Mouse (Mus musculus): ENCODE measurements around the gene Wnt1.
"Not testable (repeated sequence)": the region's sequence is repeated elsewhere in the genome, so short reads cannot be mapped to it uniquely, and the experiment has no call there.

Gene Wnt1

DNA sequence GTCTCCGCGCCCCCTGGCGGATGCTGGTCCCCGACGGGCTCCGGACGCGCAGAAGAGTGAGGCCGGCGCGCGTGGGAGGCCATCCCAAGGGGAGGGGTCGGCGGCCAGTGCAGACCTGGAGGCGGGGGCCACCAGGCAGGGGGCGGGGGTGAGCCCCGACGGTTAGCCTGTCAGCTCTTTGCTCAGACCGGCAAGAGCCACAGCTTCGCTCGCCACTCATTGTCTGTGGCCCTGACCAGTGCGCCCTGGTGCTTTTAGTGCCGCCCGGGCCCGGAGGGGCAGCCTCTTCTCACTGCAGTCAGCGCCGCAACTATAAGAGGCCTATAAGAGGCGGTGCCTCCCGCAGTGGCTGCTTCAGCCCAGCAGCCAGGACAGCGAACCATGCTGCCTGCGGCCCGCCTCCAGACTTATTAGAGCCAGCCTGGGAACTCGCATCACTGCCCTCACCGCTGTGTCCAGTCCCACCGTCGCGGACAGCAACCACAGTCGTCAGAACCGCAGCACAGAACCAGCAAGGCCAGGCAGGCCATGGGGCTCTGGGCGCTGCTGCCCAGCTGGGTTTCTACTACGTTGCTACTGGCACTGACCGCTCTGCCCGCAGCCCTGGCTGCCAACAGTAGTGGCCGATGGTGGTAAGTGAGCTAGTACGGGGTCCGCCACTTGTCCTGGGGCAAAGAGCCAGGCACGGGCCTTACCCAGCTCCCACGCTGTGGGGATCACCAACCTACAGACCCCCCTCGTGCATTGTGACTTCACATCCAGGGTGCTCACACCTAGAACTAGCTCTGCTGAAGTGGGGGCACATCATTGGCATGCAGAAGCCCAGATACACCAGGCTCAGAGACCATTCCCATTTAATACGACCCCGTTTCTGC, at the start of gene Wnt1:
Gene Wnt1 (plus strand): TSS at position 197 of the 875 bp plus-strand sequence.
- no peak for DNase-seq (ENCODE audit: extremely low read depth, low read depth)

DNA sequence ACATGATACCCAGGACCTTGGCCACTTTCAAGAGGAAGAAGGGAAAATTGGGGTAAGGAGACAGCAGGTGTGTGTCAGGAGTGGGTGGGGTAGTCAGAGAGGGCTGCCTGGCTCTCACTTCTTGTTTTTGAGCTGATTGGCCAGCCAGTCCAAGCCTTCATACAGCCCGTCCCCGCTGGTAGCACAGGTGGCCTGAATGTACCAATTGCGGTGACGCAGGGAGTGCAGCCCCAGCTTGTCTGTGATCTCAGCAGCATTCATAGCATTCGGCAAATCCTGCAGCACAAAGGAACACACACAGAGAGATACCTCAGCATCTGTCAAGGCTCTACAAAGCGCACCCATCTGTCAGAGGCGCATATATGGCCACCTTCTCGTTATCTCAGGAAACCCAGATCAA, 49.4 kb upstream of the Wnt1 start:
- DNase-seq (ENCODE audit: extremely low read depth, low read depth) = no peak

DNA sequence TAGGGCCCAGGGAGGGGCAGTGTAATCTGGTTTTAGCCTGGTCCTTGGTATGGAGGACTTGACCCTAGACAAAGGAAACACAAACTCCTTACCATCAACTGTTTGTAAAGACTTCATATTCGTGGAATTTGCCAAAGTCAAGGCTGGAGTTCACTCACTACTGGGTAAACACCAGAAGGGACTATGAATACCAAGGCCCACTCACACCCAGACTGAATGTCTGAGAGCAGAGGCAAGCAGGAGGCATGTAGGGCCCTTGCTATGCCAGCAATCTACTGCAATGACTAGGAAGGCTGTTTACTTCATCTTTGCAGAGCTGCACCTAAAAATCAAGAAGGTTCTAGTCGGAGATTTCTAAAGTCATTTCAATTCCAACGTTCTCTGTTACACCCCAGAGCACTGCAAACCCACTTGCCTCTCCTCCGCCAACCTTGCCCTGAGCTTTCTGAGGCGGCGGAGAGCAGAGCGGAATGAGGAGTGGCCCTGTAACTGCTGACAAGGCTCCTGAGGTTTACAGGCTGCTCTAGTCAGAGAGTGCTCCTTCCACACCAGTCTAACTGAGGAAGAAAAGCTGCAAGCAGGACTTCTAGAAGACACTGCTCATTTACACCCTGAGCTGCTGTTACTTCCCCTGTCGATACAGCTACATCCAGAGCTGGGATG, 46.8 kb upstream of the Wnt1 start:
- no peak for DNase-seq (ENCODE audit: extremely low read depth, low read depth)

GRCm38 (mm10) chr15:98743863-98744262, 45.8 kb upstream of the Wnt1 start:
- not testable (repeated sequence) for DNase-seq (ENCODE audit: extremely low read depth, low read depth)

DNA sequence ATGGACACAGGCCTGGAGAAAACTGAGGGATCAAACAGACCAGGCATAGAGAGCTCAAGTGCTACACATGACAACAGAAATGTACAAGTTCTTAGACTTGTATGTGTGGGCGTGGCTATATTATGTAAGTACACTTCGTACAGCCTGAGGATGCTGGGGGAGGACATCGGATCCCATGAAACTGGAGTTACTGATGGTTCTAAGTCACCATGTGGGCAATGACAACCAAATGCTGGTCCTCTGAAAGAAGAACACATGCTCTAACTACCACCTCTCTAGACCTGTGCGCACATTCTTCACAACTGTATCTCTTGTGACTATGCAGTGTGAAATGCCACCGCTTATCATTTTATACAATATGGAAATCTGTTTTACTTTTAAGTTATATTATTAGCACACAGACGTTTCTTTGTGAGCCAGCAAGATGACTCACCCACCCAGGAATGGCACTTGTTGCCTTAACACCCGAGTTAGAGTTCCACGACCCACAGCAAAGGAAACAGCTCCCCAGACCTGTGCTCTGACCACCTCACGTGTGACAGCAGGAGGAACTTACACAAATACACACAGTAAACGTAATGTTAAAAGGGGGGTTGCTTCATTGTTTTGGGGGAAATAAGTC, 43.2 kb upstream of the Wnt1 start:
- no peak for DNase-seq (ENCODE audit: extremely low read depth, low read depth)

- DNase-seq (ENCODE audit: extremely low read depth, low read depth) = no peak
Observed at GRCm38 (mm10) chr15:98747296-98747695, 42.4 kb upstream of the Wnt1 start.

DNA sequence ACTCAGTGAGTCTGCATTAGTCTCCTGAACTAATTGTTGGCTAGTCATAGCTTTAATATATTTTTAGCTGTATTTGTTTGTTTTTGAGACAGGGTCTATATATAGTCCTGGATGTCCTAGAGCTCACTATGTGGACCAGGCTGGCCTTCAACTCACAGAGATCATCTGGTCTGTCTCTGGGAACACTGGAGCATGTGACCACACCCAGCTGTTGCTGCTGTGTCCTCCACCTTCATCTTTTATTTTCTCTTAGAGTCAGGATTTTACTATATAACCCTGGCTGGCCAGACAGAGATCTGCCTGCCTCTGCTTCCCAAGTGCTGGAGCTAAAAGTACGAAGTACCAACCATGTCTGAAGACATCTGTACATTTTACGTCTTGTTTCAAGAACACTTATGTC, 40.6 kb upstream of the Wnt1 start:
- no peak for DNase-seq (ENCODE audit: extremely low read depth, low read depth)

- no peak for DNase-seq (ENCODE audit: extremely low read depth, low read depth)
Observed at GRCm38 (mm10) chr15:98753021-98753423, 36.6 kb upstream of the Wnt1 start.

GRCm38 (mm10) chr15:98754125-98754524, 35.5 kb upstream of the Wnt1 start:
- DNase-seq (ENCODE audit: extremely low read depth, low read depth) = no peak

DNA sequence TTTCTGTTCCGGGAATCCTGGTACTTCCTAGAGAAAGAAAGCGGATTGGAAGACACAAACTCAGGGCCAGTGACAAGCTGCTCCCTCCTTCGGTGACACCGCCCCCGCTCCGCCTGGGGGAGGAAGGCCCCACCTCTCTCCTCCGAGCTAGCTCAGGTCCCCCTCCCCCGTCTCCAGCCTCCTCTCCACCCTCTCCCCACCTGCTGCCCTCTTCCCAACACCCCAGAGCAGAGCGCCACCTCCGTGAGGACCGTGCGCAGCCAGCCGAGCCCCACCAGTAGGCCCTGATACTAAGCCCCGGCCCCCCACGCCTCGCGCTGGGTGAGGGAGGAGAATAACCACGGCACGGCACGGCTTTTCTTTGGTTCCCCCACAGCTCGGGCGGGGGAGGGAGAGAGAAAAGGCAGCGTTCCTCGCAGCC, 27.4 kb upstream of the Wnt1 start:
- DNase-seq (ENCODE audit: extremely low read depth, low read depth) = peak; percentile 68

DNA sequence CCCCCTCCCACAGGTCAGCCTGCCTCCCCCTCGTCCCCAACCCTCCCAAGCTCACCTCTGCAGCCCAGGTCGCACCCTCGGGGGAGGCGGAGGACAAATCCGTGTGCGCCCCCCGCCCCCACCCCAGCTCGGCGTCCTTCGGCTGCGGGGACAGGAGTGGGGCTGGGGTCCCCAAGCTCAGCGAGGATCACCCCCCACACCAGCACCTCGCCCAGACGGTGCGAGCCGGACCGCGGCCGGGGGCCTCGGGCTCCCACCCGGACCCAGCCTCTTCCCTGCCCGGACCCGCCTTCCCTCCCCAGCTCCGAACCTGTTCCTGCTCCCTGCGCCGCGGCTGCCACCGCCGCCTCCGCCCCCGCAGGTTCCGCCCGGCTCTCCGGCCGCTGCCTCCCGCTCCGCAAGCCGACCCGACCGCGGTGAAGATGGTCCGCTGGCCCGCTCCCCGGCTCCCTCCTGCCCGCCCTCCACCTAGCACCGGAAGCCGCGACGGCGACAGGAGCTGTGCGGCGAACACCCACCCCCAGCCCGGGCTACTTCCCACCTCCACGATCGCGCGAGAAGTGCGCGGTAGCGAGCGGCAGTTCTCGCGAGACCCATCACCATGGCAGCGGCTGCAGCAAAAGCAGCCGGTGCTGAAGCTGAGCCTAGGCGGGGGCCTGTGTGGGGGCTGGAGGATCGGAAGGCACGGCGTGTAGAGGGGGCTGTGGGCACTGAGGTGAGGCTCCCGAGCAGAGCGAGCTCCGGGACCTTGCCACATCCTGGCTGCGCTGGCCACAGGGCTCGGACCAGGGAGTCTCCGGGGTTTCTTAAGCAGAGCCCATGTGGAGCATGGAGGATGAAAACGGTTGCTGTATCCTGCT, 26.8 kb upstream of the Wnt1 start, which contains the start of gene Arf3:
Gene Arf3 (minus strand): TSS at position 545 of the 860 bp plus-strand sequence.
- peak; percentile 89 for DNase-seq (ENCODE audit: extremely low read depth, low read depth)

- DNase-seq (ENCODE audit: extremely low read depth, low read depth) = no peak
Observed at GRCm38 (mm10) chr15:98765929-98766328, 23.7 kb upstream of the Wnt1 start.

DNA sequence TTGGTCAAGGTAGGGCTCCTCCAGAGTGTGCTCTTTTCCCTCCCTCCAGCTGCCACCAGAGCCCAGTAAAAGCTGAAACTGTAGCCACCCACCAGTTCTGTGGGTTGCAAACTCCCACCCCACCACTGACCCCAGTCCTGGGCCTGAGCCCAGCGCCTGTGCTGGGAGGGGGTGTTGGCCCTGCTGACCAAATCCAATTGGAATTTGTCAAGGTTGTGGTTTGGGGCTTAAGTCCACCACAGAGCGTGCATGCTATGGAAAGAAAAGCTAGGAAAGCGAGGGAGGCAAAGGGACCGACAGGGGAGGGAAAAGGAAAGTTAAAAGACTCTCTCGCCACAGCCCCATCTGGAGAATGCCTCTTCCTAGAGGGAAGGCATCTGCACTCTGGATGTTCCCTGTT, 21.4 kb upstream of the Wnt1 start:
- DNase-seq (ENCODE audit: extremely low read depth, low read depth) = no peak

DNA sequence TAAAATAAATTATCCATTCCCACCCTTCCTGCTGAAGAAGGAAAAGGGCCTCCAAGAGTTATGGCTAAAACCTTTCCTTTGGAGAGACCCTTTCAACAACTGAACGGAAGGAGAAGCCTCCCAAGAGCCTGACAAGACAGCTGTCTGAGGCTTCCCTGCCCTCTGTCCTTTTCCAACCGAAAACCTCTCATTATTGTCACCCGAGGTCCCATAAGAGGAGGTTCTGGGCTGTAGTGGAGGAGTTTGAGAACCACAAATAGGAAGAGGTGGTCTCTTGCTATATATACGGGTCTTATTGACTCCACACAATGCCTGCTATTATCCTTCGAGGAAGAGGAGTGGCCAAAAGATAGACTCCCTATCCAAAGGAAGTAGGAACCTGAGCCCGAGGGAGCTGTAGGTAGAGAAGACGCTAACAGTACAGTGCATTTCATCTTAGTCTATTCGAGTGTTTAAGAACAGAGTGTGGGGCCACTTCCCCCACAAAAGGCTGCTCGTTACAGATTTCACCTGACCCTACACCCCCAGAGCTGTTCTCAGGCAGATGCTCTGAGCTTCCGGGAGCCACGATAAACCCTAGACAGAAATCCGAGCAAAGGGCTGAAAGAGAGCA, 17.7 kb upstream of the Wnt1 start:
- peak; percentile 50 for DNase-seq (ENCODE audit: extremely low read depth, low read depth)

- peak; percentile 84 for DNase-seq (ENCODE audit: extremely low read depth, low read depth)
Observed at GRCm38 (mm10) chr15:98772511-98773211, 17.0 kb upstream of the Wnt1 start.

- no peak for DNase-seq (ENCODE audit: extremely low read depth, low read depth)
Observed at GRCm38 (mm10) chr15:98774096-98774495, 15.6 kb upstream of the Wnt1 start.

DNA sequence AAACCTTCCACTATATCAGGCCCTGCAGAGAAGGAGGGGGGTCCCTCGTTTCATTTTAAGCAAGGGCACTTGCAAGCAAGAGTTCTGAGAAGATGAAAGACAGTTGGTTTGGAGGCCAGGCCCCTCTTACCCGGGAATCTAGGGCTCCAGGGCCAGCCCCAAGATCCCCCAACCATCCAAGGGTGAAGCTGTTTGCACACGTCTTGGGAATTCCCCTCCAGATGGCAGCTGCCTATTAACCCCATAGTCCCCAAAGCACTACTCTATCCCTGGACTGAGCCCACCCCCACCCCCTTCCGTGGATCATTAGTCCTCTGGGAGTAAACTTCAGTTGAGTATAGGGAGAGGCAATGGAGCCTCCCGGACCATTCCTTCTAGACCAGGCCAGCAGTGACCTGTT, 14.1 kb upstream of the Wnt1 start:
- DNase-seq (ENCODE audit: extremely low read depth, low read depth) = no peak

DNA sequence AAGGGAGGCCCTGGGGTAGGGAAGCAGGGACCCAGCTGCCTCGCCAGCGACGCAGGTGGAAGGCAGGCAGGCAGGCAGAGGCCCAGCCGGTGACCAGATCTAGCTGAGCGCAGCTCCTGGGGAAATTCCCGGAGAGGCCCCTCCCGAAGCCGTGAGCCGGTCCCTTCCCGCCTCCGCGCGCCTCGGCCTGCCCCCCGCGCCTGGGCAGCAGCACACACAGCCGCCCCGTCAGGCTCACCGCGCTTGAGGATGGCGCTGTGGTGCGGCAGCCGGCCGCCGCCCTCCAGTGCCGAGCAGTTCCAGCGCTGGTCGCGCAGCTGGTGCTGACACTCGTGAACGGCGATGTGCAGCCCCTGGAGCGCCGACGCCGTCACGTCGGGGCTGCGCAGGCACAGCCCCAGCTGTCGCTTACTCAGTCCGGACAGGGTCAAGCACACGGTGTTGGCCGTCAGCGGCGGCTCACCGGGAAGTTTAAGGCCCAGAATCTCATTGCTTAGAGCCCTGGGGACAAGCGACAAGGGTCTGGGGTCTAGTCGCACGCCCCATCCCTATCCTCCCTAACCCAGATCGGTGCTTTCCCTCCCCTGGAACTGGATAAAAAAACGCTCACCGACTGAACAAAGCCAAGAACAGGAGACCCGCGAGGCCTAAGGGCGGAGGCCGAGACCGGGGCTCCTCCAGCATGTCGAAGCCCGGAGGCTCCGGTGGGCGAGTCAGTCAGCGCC, 13.2 kb upstream of the Wnt1 start:
- no peak for DNase-seq (ENCODE audit: extremely low read depth, low read depth)

GRCm38 (mm10) chr15:98777005-98777616, 12.5 kb upstream of the Wnt1 start:
- no peak for DNase-seq (ENCODE audit: extremely low read depth, low read depth)
